Mouse (Mus musculus): ENCODE results near the gene Rtn2.

Rtn2 gene

DNA sequence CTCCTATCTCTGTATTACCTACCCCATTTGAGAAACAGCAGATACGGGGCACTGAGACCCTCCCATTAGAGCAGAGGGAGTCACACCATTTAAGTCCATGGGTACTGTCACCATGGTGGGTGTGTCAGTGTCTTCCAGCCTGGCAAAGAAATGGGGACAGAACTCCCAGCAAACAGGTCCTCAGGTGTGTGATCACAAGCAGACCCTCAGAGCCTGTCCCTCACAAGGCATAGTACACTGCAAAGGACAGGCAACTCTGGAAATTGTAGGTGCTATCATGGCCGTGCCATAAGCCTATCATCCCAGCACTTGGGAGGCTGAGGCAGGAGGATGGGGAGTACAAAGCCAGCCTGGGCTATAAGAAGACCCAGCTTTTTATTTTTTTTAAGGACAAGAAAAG is 35.8 kb downstream of the Rtn2 start:
- no peak for DNase-seq (ENCODE audit: low read depth, low spot score)

DNA sequence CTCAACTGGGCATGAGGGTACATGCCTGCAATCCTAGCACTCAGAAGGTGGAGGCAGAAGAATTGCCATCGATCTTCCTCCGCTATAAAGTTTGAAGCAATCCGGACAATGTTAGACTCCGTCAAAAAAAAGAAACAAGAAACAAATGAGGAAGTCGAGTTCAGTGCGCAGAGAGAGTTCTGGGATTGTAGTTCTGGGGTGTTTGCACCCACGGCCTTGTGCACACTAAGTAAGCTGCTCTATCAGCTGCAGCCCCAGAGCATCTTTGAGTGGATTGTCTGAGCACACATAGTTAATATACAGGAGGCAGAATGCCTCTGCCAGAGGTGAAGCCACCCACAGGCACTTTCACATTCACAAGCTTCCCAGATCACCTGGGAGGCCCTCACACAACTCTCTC is 36.3 kb downstream of the Rtn2 start:
- no peak for DNase-seq (ENCODE audit: low read depth, low spot score)

DNA sequence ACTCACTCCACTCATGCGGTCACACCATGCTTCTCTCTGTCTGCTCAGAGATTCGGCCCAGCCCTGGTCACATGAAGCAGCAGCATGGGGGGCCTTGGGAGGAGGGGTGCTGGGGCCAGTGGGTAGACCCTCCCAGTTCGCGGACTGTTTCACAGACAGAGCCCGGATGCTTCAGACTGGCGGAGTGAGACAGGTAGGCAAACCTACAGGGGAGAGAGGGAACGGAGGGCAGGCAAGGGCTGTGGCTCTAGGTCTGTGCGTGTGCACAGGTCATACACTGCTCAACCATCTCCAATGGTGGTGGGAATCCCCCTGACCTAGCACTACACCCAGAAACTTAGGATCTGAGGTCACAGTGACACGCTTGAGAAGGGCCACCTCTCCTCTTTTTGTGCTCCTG is 37.0 kb downstream of the Rtn2 start:
- no peak for DNase-seq (ENCODE audit: low read depth, low spot score)

DNA sequence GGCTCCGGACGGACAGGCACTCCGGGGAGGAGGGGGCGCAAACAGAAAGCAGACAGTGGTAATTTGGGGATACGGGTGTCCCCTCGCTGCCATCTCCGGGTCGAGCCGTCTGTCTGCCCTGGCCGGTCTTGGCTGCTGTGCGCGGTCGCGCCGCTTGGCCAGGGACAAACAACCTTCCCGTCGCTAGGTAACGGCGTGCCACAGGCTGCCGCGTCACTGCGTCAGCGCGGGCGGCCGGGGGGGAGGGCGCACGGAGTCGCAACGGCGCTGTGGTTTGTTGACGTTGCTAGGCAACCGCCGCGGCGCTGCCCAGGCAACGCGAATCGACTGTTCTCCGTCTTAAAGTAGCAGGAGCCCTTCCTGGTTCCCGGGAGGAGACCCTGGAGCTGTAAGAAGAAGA is 37.5 kb downstream of the Rtn2 start:
- no peak for DNase-seq (ENCODE audit: low read depth, low spot score)

DNA sequence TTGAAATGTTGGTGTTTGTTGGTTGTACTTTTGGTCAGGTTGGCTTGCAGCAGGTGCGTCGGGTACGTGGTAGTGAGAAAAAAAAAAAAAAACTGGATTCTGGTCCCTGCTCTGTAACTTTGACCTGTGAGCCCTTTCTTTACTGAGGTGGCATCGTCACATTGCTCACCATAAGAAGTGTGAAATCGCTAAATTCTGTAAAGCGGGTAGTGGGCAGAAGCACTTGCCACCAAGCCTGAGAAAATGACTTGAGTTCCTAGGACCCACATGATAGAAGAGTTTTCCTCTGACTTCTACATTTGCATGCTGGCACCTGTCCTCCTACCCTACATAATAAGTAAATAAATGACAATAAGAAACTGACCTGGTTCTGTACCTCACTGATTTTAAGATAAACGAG is 38.2 kb downstream of the Rtn2 start:
- DNase-seq (ENCODE audit: low read depth, low spot score): no peak

DNA sequence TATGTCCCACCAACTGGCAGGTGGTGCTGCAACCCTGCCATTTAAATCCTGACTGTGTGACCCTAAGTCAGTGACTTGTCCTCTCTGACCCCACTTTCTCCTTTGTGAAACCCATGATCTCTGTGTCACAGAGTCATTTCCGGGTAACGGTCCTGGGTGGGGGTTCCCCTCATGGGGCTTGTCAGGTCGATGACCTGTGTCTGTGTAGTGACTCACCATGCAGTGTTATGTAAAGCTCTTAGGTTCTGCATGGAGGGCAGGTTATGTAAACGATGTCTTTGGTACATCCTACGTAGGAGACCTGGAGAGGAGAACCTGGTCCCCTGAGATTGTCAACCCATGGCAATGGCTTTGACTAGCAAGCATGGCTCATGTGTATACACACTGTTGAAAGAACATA is 39.0 kb downstream of the Rtn2 start:
- no peak for DNase-seq (ENCODE audit: low read depth, low spot score)

DNA sequence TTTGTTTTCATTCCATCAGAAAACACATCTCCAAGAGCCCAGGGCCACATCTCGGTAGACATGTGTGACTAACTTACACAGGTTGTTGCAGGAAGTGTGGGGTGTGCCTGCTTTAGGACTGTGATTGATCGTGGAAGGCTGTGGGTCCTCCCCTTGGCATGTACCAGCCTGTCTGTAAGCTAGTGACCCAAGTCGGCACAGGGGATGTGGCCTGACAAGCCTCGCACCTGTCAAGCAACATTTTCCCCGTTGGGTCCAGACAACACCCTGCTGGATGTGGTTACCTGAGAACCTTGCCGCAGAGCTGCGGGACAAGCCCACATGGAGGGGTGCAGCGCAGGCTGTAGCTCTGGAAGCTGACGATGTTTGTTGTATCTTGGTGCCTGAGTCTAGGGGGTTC is 40.1 kb downstream of the Rtn2 start:
- no peak for DNase-seq (ENCODE audit: low read depth, low spot score)

DNA sequence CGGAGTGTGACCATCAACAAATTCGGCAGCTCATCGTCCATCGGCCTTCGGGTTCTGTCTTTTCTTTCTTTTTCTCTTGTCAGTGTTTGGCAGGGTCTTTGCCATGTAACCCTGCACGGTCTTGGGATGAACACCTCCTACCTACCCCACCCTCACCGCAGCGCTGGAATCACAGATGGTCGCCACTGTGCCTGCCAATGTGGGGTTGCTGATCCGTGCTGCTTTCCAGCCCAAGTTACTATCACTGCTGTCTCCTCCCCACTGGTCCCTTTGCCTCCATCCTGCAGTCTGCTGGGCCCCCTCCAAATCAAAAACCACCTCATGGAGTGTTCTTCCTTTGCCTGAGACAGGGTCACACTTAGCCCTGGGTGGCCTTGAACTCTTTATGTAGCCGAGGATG is 41.8 kb downstream of the Rtn2 start:
- DNase-seq (ENCODE audit: low read depth, low spot score): no peak

GRCm38 (mm10) chr7:19325262-19326199 is 43.1 kb downstream of the Rtn2 start:
- DNase-seq (ENCODE audit: low read depth, low spot score): no peak

DNA sequence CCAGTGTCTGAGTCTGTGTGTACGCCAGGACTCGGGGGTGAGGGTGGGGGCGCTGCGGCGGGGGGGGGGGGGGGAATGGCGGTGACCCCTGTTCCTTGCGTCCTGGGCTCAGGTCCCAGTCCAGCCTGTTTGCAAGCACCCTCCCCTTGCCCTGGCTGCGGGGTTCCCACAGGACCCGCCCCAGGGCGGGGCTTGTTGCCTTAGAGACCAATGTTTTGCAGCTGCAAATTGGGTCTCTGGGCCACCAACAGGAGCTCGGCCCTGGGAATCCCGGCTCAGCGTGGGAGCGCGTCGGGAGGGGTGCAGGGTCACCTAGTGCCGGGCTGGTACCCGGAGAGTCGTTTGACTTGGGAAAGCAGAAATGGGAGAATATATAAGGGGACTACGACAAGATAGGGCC is 43.9 kb downstream of the Rtn2 start:
- no peak for DNase-seq (ENCODE audit: low read depth, low spot score)

- no peak for DNase-seq (ENCODE audit: low read depth, low spot score)
These were observed 44.7 kb downstream of the Rtn2 start for GRCm38 (mm10) chr7:19327128-19327527.

- DNase-seq (ENCODE audit: low read depth, low spot score): no peak
These were observed 45.4 kb downstream of the Rtn2 start for GRCm38 (mm10) chr7:19327782-19328181.

- no peak for DNase-seq (ENCODE audit: low read depth, low spot score)
These were observed 46.0 kb downstream of the Rtn2 start for GRCm38 (mm10) chr7:19328425-19328824.

- no peak for DNase-seq (ENCODE audit: low read depth, low spot score)
These were observed 49.5 kb downstream of the Rtn2 start for GRCm38 (mm10) chr7:19331910-19332309.

DNA sequence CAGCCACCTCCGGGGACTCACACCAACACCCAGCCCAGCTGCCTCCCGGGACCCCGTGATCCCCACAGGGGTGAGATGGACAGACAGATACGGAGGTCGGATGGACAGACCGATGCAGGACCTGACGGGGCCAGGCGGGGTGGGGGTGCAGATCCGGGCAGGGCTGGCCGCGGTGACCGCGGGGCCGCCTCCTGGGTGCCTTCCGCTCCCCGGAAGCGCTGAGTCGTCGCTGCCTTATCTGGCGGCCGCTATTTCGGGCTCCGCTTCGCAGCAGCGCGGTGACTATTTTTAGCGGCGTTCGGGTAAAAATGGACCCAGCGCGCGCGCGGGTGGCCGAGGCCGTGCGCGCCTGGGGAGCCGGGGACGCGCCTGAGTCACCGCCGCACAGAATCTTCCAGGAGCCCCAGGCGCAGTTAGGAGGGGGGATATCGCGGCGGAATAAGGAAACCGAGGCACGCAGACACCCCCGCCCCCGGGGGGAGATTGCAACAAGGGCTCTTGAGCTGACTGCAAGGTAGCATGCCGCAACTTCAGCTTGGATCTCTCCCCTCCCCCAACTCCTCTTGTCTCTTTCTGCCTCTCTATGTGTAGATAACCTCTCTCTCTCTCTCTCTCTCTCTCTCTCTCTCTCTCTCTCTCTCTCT is 50.4 kb downstream of the Rtn2 start:
- no peak for DNase-seq (ENCODE audit: low read depth, low spot score)

- DNase-seq (ENCODE audit: low read depth, low spot score): no peak
These were observed 53.2 kb downstream of the Rtn2 start for GRCm38 (mm10) chr7:19335583-19335982.

GRCm38 (mm10) chr7:19337122-19337521 is 54.7 kb downstream of the Rtn2 start:
- DNase-seq (ENCODE audit: low read depth, low spot score): no peak

DNA sequence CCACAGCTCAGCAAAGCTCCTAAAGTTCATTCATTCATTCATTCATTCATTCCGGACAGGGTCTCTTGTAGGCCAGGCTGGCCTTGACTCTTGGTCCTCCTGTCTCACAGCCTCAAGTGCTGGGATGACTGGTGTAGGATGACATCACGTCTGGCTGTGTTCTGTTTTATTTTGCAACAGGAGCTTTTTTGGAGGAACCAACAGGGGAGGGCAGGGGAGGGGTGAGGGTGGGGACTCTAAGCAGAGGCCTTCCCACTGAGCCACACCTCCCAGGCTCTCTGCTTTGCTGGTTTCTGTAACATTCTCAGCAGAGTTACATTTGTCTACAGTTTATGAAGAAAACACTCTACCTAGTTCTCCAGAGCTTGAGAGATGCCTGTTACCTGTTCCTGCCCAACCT is 55.6 kb downstream of the Rtn2 start:
- no peak for DNase-seq (ENCODE audit: low read depth, low spot score)

DNA sequence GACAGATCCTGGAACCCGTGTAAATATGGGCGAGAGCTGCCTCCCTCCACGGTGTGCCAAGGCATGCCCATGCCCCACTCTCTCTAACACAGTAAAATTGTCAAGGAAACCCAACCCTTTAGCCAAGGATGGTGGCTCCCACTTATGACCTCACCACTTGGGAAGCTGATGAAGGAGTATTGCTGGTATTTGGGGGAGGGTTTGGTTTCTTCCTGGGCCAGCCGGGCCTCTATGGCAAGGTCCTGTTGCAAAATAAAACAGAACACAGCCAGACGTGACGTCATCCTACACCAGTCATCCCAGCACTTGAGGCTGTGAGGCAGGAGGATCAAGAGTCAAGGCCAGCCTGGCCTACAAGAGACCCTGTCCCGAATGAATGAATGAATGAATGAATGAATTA is 56.2 kb downstream of the Rtn2 start:
- no peak for DNase-seq (ENCODE audit: low read depth, low spot score)

DNA sequence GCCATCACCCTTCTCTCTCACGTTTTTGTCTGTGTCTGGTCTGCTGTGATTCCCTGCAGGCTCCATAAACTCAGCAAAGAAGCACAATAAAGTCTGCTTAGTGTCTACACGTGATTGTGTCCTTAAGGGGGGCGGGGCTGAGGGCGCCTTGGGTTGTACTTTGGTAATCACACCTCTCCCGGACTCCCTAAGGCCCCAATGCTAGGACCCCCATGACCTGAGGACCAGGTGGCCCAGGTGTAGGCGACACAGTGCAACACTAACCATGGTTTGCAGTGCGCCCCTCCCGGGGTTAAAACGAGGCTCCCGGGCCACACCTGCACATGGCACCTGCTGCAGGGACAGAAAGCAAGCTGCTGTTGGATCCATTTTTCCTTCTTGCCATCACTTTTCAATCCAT is 58.8 kb downstream of the Rtn2 start:
- no peak for DNase-seq (ENCODE audit: low read depth, low spot score)

DNA sequence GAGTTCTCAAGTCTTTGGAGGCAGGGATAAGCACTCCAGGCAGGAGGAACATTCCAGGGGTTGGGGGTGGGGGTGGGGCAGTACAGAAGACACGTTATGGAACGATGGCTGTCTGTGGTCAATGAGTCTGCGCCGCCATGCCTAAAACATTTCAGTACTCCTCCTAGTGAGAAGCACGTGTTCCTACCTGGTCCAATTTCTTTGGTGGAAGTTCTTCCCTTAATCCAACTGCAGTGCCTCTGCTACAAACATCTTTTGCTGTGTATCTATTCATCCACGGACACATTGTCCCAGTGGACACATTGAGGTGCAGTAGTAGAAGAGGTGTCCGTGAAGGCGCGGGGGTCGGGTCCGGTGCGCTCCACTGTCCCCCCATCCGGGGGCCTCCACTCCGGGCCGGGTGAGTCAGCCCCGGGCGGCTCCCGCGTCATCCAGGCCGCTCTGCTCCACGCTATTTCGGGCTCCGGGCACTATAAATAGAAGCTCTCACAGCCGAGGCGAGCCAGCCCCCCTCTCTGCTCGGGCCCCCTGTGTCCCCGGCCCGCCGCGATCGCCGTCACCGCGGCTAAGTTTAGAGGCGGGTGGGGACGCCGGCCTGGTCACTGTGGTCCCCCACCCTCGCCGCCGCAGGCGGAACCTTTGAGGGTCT is 59.5 kb downstream of the Rtn2 start:
- DNase-seq (ENCODE audit: low read depth, low spot score): no peak

DNA sequence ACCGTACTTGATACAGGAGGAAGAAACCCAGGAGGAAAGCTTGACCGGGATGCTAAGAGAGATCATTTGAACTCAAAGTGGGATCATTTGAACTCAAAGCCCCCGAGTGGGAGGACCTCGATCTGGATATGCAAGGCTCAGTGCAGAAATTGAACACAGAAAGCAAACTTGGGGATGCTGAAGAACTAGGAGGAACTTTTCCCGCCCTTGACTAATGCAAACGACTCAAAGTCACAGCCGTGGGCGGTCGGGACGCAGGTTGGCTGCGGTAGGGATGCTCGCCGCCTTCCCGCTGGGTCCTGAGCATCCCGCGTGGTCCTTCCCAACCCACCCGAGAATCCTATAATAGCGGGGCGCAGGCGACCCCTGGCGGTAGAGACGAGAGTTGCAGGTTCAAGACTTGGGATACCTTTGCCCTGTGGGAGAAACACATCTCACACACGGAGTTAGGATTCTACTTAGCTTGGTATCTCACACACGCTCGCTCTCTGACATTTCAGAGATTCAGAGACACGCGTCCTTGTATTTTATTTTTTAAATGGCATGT is 60.1 kb downstream of the Rtn2 start:
- DNase-seq (ENCODE audit: low read depth, low spot score): no peak
